Mouse (Mus musculus) stomach, embryonic 16.5 days (tissue): ENCODE measurements around the gene Hist1h1a. TPM values are rescaled to one million over a fixed set of nuclear protein-coding genes. Genes with fewer than 3 reads are reported as not detected.

ENCODE experiments used
- ATAC-seq: fragments of 200-750 bp; cut with Nextera tagmentation; 2 replicates; pipeline ENCODE4 v1.8.0; 2017; ENCODE audit warnings: moderate number of reproducible peaks, moderate TSS enrichment; ENCODE audit not compliant: insufficient read depth, low FRiP score
- H3K27ac ChIP-seq: fragments of 300-500 bp; sonication (generic); 2 replicates; pipeline ENCODE4 v1.5.1; 2014; ENCODE audit warnings: low read length
- H3K27me3 ChIP-seq: fragments of 300-500 bp; sonication (generic); 2 replicates; pipeline ENCODE4 v1.6.1; 2014; ENCODE audit warnings: low read length, control low read depth, mixed read lengths; ENCODE audit not compliant: control insufficient read depth, insufficient read depth
- H3K36me3 ChIP-seq: fragments of 300-500 bp; sonication (generic); 2 replicates; pipeline ENCODE4 v1.6.1; 2014; ENCODE audit warnings: low read length; ENCODE audit not compliant: control insufficient read depth, insufficient read depth
- H3K4me1 ChIP-seq: fragments of 300-500 bp; sonication (generic); 2 replicates; pipeline ENCODE4 v1.6.1; 2014; ENCODE audit warnings: low read length, control low read depth, mixed read lengths; ENCODE audit not compliant: control insufficient read depth, insufficient read depth
- H3K4me2 ChIP-seq: fragments of 300-500 bp; sonication (generic); 2 replicates; pipeline ENCODE4 v1.6.1; 2014; ENCODE audit warnings: low read depth, low read length, mixed read lengths
- H3K4me3 ChIP-seq: fragments of 300-500 bp; sonication (generic); replicated peaks from 2 replicates; pipeline ENCODE4 v1.5.1; 2014; ENCODE audit warnings: mild to moderate bottlenecking, low read length
- H3K9ac ChIP-seq: fragments of 300-500 bp; sonication (generic); 2 replicates; pipeline ENCODE4 v1.6.1; 2014; ENCODE audit warnings: low read length
- H3K9me3 ChIP-seq: fragments of 300-500 bp; sonication (generic); replicated peaks from 2 replicates; pipeline ENCODE4 v1.6.1; 2016; ENCODE audit warnings: low read length, control low read depth; ENCODE audit not compliant: control insufficient read depth
- WGBS: fragments of 180-500 bp; shearing (Covaris S2); extraction: QIAGEN DNeasy Blood & Tissue Kit; methylation state at CpG from one replicate; pipeline ENCODE4 v1.1.7; 2014; 5-methylcytosine and 5-hydroxymethylcytosine counted together
- polyA plus RNA-seq: library from polyadenylated mRNA; unstranded; fragments of >200 nt; fragmentation: Nextera tagmentation; extraction: Ambion mirVana; gene quantifications from 2 replicates; pipeline ENCODE4 v1.2.1, GENCODE M21; 2015

Hist1h1a gene
- polyA plus RNA-seq, 1 experiment from 2014 or later: 1.3 TPM

- 88% methylated on average over 5 of the region's 5 CpGs for WGBS
- Histone ChIP-seq H3K9ac (no peak overlapping the region), H3K4me3 (no peak overlapping the region), H3K27me3 (no peaks in the 10 kb centered on the region), H3K9me3 (no peaks in the 10 kb centered on the region), H3K36me3 (no peaks in the 10 kb centered on the region), H3K27ac (no peak overlapping the region), H3K4me2 (no peak overlapping the region), H3K4me1 (no peaks in the 10 kb centered on the region)
- ATAC-seq: no peak
These were observed 33.8 kb upstream of the Hist1h1a start for GRCm38 (mm10) chr13:23729706-23730105.

DNA sequence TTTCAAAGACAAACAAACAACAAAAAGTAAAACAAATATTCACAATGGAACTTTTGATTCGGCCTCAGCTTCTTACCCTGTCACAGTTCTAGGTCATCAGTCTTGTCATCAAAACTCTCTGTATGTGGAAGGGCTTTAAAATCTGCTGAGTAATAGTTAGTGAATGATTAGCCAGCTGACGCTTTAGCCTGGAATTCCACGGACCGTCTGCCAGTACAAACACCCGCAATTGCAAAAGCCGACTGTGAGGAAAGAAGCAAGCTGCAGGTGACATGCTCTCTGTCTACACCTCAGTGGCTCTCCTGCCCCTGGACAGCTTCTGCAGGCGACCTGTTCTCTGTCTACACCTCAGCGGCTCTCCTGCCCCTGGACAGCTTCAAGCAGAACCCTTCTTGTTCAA is 33.0 kb upstream of the Hist1h1a start:
- peak; percentile 66; the same call in 1 of the 2 replicates for ATAC-seq
- H3K27ac ChIP-seq: no peak overlapping the region
- WGBS: 22% methylated on average over 8 of the region's 8 CpGs
- no peak overlapping the region for H3K4me3 ChIP-seq
- H3K9ac ChIP-seq: no peak overlapping the region
- no peaks in the 10 kb centered on the region for H3K4me1 ChIP-seq
- H3K9me3 ChIP-seq: no peaks in the 10 kb centered on the region
- no peaks in the 10 kb centered on the region for H3K36me3 ChIP-seq
- H3K4me2 ChIP-seq: no peak overlapping the region
- H3K27me3 ChIP-seq: no peaks in the 10 kb centered on the region

GRCm38 (mm10) chr13:23732156-23732804 is 31.2 kb upstream of the Hist1h1a start:
- no peaks in the 10 kb centered on the region for H3K9me3 ChIP-seq
- no peaks in the 10 kb centered on the region for H3K36me3 ChIP-seq
- H3K4me1 ChIP-seq: no peaks in the 10 kb centered on the region
- H3K27ac ChIP-seq: no peak overlapping the region
- H3K27me3 ChIP-seq: no peaks in the 10 kb centered on the region
- no peak overlapping the region for H3K4me3 ChIP-seq
- no peak overlapping the region for H3K9ac ChIP-seq
- ATAC-seq: no peak
- WGBS: 22% methylated on average over 8 of the region's 8 CpGs
- H3K4me2 ChIP-seq: no peak overlapping the region

DNA sequence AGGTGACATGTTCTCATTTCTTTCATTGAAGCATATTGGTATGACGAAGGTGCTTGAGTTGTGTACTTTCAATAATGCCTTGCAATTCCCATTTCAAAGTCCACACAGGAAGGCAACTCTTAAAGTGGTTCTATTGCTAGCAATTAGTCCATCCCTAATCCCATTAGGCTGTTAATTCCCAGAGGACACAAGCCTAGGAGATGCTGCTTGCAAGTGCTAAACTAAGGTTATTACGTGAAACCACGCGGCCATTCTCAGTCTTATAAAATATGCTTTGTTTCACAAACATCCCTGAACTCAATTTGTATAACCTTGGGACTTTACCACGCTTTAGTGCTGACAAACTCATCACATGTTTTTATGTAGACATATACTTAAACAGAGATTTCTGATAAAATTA is 26.4 kb upstream of the Hist1h1a start:
- Histone ChIP-seq H3K27me3 (no peaks in the 10 kb centered on the region), H3K9me3 (no peaks in the 10 kb centered on the region), H3K36me3 (no peaks in the 10 kb centered on the region), H3K4me3 (no peak overlapping the region), H3K4me2 (no peak overlapping the region), H3K9ac (no peak overlapping the region), H3K4me1 (peaks cover 13% of the 10 kb centered on the region; the same call in 1 of the 2 replicates), H3K27ac (no peak overlapping the region)
- WGBS: 87% methylated on average over 5 of the region's 5 CpGs
- ATAC-seq: no peak

- Histone ChIP-seq H3K4me1 (peaks cover 13% of the 10 kb centered on the region; the same call in 1 of the 2 replicates), H3K4me2 (peak overlapping the region; percentile 39), H3K9ac (peak overlapping the region; percentile 58), H3K27me3 (no peaks in the 10 kb centered on the region), H3K36me3 (no peaks in the 10 kb centered on the region), H3K27ac (peak overlapping the region; percentile 99), H3K9me3 (no peaks in the 10 kb centered on the region), H3K4me3 (peak overlapping the region; percentile 70)
- ATAC-seq: no peak
- 23% methylated on average over 4 of the region's 4 CpGs for WGBS
These were observed 25.4 kb upstream of the Hist1h1a start for GRCm38 (mm10) chr13:23738041-23738440.

- WGBS: under 1% methylated on average over 32 of the region's 38 CpGs
- Histone ChIP-seq H3K27ac (peak within 1 kb of the TSS; percentile 99), H3K27me3 (no peaks in the 10 kb centered on the region)
These were observed 24.8 kb upstream of the Hist1h1a start, which contains the start of gene Hist1h1c for GRCm38 (mm10) chr13:23738677-23739068. TSS of gene Hist1h1c (plus strand) at chr13:23738808.

DNA sequence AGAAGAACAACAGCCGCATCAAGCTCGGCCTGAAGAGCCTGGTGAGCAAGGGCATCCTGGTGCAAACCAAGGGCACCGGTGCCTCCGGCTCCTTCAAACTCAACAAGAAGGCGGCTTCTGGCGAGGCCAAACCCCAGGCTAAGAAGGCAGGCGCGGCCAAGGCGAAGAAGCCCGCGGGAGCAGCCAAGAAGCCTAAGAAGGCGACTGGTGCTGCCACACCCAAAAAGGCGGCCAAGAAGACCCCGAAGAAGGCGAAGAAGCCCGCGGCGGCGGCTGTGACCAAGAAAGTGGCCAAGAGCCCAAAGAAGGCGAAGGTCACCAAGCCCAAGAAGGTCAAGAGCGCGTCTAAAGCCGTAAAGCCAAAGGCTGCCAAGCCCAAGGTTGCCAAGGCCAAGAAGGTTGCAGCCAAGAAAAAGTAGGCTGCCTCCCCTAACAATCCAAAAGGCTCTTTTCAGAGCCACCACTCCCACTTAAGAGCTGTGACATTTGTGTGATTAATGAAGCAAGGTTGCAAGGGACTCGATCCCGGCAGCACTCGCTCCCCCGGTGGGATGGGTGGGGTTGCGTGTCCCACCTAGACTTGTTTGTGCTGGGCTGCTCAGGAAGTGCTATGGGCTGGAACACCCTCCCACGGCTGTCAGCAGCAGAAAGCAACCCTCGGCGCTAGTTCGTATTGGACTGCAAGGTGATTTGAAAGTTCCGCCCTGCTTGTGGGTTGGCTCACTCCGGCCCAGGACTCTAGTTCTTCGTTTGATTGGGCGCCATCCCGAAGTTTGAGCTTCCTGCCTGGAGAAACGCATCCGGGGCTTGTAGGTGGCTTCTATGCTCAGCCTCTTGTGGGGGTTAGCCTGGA is 24.2 kb upstream of the Hist1h1a start:
- no peaks in the 10 kb centered on the region for H3K36me3 ChIP-seq
- WGBS: under 1% methylated on average over 39 of the region's 39 CpGs
- peak overlapping the region; percentile 99 for H3K27ac ChIP-seq
- peak; percentile 93 for ATAC-seq
- H3K4me1 ChIP-seq: peaks cover 17% of the 10 kb centered on the region; the same call in 1 of the 2 replicates
- H3K9ac ChIP-seq: peak overlapping the region; percentile 85
- H3K9me3 ChIP-seq: no peaks in the 10 kb centered on the region
- no peaks in the 10 kb centered on the region for H3K27me3 ChIP-seq
- H3K4me2 ChIP-seq: peak overlapping the region; percentile 91
- peak overlapping the region; percentile 70 for H3K4me3 ChIP-seq

More at GRCm38 (mm10) chr13:23738677-23739068, 24.8 kb upstream of the Hist1h1a start, which contains the start of gene Hist1h1c:
- peak; percentile 92 for ATAC-seq
- Histone ChIP-seq H3K4me3 (peak within 1 kb of the TSS; percentile 70), H3K9me3 (no peaks in the 10 kb centered on the region), H3K36me3 (no peaks in the 10 kb centered on the region), H3K4me2 (peak within 1 kb of the TSS; percentile 91), H3K9ac (peak within 1 kb of the TSS; percentile 85), H3K4me1 (peaks cover 13% of the 10 kb centered on the region; the same call in 1 of the 2 replicates)

DNA sequence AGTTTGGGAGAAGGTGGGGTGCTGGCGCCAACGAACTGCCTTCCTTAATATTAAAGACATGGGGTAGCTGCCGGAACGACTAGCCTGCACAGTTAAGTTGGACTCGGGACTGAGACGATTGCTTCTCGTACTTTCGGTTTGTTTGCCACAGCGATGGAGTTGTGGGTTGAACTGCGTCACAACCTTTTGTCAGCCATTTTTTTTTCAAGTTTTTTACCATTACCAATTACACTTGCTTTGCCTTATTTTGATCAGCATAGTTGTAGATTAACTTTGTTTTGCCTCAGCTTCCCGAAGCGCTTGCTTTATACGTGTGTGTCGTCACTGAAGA is 23.6 kb upstream of the Hist1h1a start:
- peak overlapping the region; percentile 70 for H3K4me3 ChIP-seq
- peak overlapping the region; percentile 85 for H3K9ac ChIP-seq
- H3K27me3 ChIP-seq: no peaks in the 10 kb centered on the region
- peak overlapping the region; percentile 99 for H3K27ac ChIP-seq
- ATAC-seq: no peak; the same call in 1 of the 2 replicates
- H3K36me3 ChIP-seq: no peaks in the 10 kb centered on the region
- WGBS: under 1% methylated on average over 14 of the region's 14 CpGs
- H3K4me2 ChIP-seq: peak overlapping the region; percentile 91
- no peaks in the 10 kb centered on the region for H3K9me3 ChIP-seq
- peaks cover 21% of the 10 kb centered on the region; the same call in 1 of the 2 replicates for H3K4me1 ChIP-seq
